Mouse (Mus musculus): ENCODE results near the gene Stk25. TPM values are rescaled to one million over a fixed set of nuclear protein-coding genes. Genes with fewer than 3 reads are reported as not detected.

Gene Stk25
- polyA plus RNA-seq, 1 experiment from 2014 or later: 222 TPM

GRCm38 (mm10) chr1:93581545-93581944, 76.9 kb downstream of the Stk25 start:
- Histone ChIP-seq H3K9me3 (replicated peaks) (no peaks in the 10 kb centered on the region), H3K4me1 (no peaks in the 10 kb centered on the region), H3K9ac (no peak overlapping the region), H3K36me3 (ENCODE audit: poor library complexity, severe bottlenecking) (peaks cover 23% of the 10 kb centered on the region), H3K4me2 (no peak overlapping the region), H3K4me3 (no peak overlapping the region), H3K27ac (no peak overlapping the region), H3K27me3 (no peaks in the 10 kb centered on the region)
- 97% methylated on average over 7 of the region's 7 CpGs for WGBS
- no peak for ATAC-seq

- Histone ChIP-seq H3K9me3 (replicated peaks) (no peaks in the 10 kb centered on the region), H3K4me2 (no peak overlapping the region), H3K4me1 (no peaks in the 10 kb centered on the region), H3K27me3 (no peaks in the 10 kb centered on the region), H3K4me3 (no peak overlapping the region), H3K36me3 (ENCODE audit: poor library complexity, severe bottlenecking) (peaks cover 23% of the 10 kb centered on the region), H3K9ac (no peak overlapping the region), H3K27ac (no peak overlapping the region)
- ATAC-seq: no peak
- WGBS: 80% methylated on average over 4 of the region's 4 CpGs
These were observed 80.6 kb downstream of the Stk25 start for GRCm38 (mm10) chr1:93577861-93578260.

GRCm38 (mm10) chr1:93577066-93577465, 81.4 kb downstream of the Stk25 start:
- no peak overlapping the region for H3K9ac ChIP-seq

More at GRCm38 (mm10) chr1:93577066-93577465, 81.4 kb downstream of the Stk25 start:
- no peak overlapping the region for H3K4me3 ChIP-seq
- H3K27me3 ChIP-seq: no peaks in the 10 kb centered on the region
- no peak overlapping the region for H3K27ac ChIP-seq
- no peaks in the 10 kb centered on the region for H3K9me3 ChIP-seq (replicated peaks)
- WGBS: 86% methylated on average over 3 of the region's 3 CpGs
- H3K4me1 ChIP-seq: no peaks in the 10 kb centered on the region
- ATAC-seq: no peak
- H3K4me2 ChIP-seq: no peak overlapping the region
- H3K36me3 ChIP-seq (ENCODE audit: poor library complexity, severe bottlenecking): peaks cover 19% of the 10 kb centered on the region

Other genes starting within 250 kb of the Stk25 start
- 82.5 and 97.8 TPM in 2 replicates for gene Hdlbp, start 179.8 kb downstream of the Stk25 start, polyA plus RNA-seq (2015; fragmentation: Nextera tagmentation; extraction: Ambion mirVana)
- gene Farp2, start 146.6 kb downstream of the Stk25 start, polyA plus RNA-seq (2015; fragmentation: Nextera tagmentation; extraction: Ambion mirVana): 2.7 and 3.5 TPM in 2 replicates
- 65.3 and 75.9 TPM in 2 replicates for gene Bok, start 27.0 kb upstream of the Stk25 start, polyA plus RNA-seq (2015; fragmentation: Nextera tagmentation; extraction: Ambion mirVana)
- 91.5 and 96.9 TPM in 2 replicates for gene Atg4b, start 92.8 kb upstream of the Stk25 start, polyA plus RNA-seq (2015; fragmentation: Nextera tagmentation; extraction: Ambion mirVana)
- gene Thap4, start 96.2 kb upstream of the Stk25 start, polyA plus RNA-seq (2015; fragmentation: Nextera tagmentation; extraction: Ambion mirVana): 38.0 and 43.2 TPM in 2 replicates
- 234 and 245 TPM in 2 replicates for gene Dtymk, start 143.3 kb upstream of the Stk25 start, polyA plus RNA-seq (2015; fragmentation: Nextera tagmentation; extraction: Ambion mirVana)
- gene Ing5, start 145.3 kb upstream of the Stk25 start, polyA plus RNA-seq (2015; fragmentation: Nextera tagmentation; extraction: Ambion mirVana): 14.2 and 15.8 TPM in 2 replicates
- 14.7 and 15.0 TPM in 2 replicates for gene D2hgdh, start 166.2 kb upstream of the Stk25 start, polyA plus RNA-seq (2015; fragmentation: Nextera tagmentation; extraction: Ambion mirVana)
- gene Gal3st2, start 202.6 kb upstream of the Stk25 start, polyA plus RNA-seq (2015; fragmentation: Nextera tagmentation; extraction: Ambion mirVana): not detected in 2 replicates

Measured in forebrain, embryonic 13.5 days (tissue).